Comparison of ENCODE assay signal across 23 mouse cellular contexts in genomic region chr11:47776019-47776418, GRCm38 (mm10).
DNase-seq lines count a peak whose midpoint lies in the region; ATAC-seq and TF ChIP-seq lines count a peak whose summit lies in the region.
"Had no signal": no experiment of that assay in that cellular context is flagged by ENCODE, and none has a peak within 500 bp of the region (broad histone marks: within the 10 kb centered on the region; RNA-seq: fewer than 3 reads in every experiment).

No protein-coding gene starts in this region.

- DNase-seq in forebrain, embryonic 10.5 days (ENCODE audit: extremely low spot score, low spot score): no peak
- DNase-seq in liver, adult 2 months (ENCODE audit: extremely low read depth, low read depth, low spot score): peak; percentile 16
- no peak for DNase-seq in liver
- peak; percentile 6 for DNase-seq in CH12.LX (ENCODE audit: extremely low read depth)
- peak; percentile 4 for DNase-seq in MEL (ENCODE audit: low read depth, low spot score)
- no peak for DNase-seq in adrenal gland, postnatal 4 days (ENCODE audit: low spot score in 2 of 2)
- DNase-seq: adrenal gland, postnatal 10 days; B cell, adult 2 months; cerebellum, adult 18-20 months; cerebellum, postnatal 36 days; heart, adult 2 months; heart, postnatal 10 days; kidney, adult 9 months; kidney, postnatal 10 days; layer of hippocampus, postnatal 36 days; thymus, postnatal 4 days had no signal

- H3K36me3 ChIP-seq in forebrain, embryonic 15.5 days: no peaks in the 10 kb centered on the region
- no peaks in the 10 kb centered on the region for H3K36me3 ChIP-seq in forebrain, embryonic 10.5 days (replicated peaks)
- H3K36me3 ChIP-seq in liver, adult 2 months (ENCODE audit: control insufficient read depth, insufficient read depth, low read length): no peaks in the 10 kb centered on the region
- H3K36me3 ChIP-seq in CH12.LX (replicated peaks in 1 of 2; ENCODE audit: control insufficient read depth in 1 of 2, insufficient read depth in 1 of 2, low read length in 1 of 2): no peaks in the 10 kb centered on the region
- H3K36me3 ChIP-seq in MEL (ENCODE audit: control insufficient read depth in 1 of 2, insufficient read depth in 2 of 2, low read length in 2 of 2): no peaks in the 10 kb centered on the region
- H3K36me3 ChIP-seq: heart, embryonic 13.5 days; neural tube, embryonic 12.5 days had no signal

- WGBS in forebrain, embryonic 15.5 days: 15% methylated on average over 1 of the region's 1 CpGs
- WGBS in forebrain, embryonic 10.5 days: 65% methylated on average over 1 of the region's 1 CpGs
- 25% methylated on average over 1 of the region's 1 CpGs for WGBS in liver, adult 2 months

- ATAC-seq in forebrain, embryonic 15.5 days (replicated peaks): 0 out of 2 replicates have a peak, but pooled peaks have one; percentile 35
- ATAC-seq: intestine, postnatal 0 days; lung, postnatal 0 days had no signal

- TF ChIP-seq RAD21 in CH12.LX (IDR thresholded peaks at IDR 0.05; ENCODE audit: low read depth, low read length): no peak
- no peak for TF ChIP-seq RAD21 in MEL (IDR thresholded peaks at IDR 0.05; ENCODE audit: low read depth, low read length)

- H3K4me3 ChIP-seq in forebrain, embryonic 15.5 days: no peak overlapping the region
- no peak overlapping the region for H3K4me3 ChIP-seq in forebrain, embryonic 10.5 days
- H3K4me3 ChIP-seq in liver, adult 2 months (ENCODE audit: insufficient read depth, low read depth, low read length): no peak overlapping the region
- H3K4me3 ChIP-seq in CH12.LX (replicated peaks in 1 of 3; ENCODE audit: low read depth in 2 of 3, low read length in 2 of 3, poor library complexity in 1 of 3) (no peak overlapping the region), MEL (ENCODE audit: control insufficient read depth in 1 of 2, insufficient read depth in 1 of 2, low read depth in 2 of 2, low read length in 2 of 2) (no peak overlapping the region)
- H3K4me3 ChIP-seq: heart, adult 2 months; heart, embryonic 13.5 days; myocyte; neural tube, embryonic 12.5 days had no signal

- no peak overlapping the region for H3K4me2 ChIP-seq in forebrain, embryonic 15.5 days (replicated peaks)
- no peak overlapping the region for H3K4me2 ChIP-seq in CH12.LX (ENCODE audit: insufficient read depth, low read depth, poor library complexity, severe bottlenecking)
- H3K4me2 ChIP-seq: heart, embryonic 13.5 days; liver, embryonic 11.5 days; neural tube, embryonic 12.5 days had no signal

- no peak overlapping the region for H3K9ac ChIP-seq in forebrain, embryonic 15.5 days (replicated peaks)
- no peak overlapping the region for H3K9ac ChIP-seq in liver, adult 2 months (ENCODE audit: low read depth, low read length)
- H3K9ac ChIP-seq in CH12.LX (ENCODE audit: insufficient read depth, low read depth) (no peak overlapping the region), MEL (ENCODE audit: control insufficient read depth, low read depth, low read length, poor library complexity, severe bottlenecking) (no peak overlapping the region)
- H3K9ac ChIP-seq: heart, embryonic 13.5 days; neural tube, embryonic 12.5 days had no signal

- no peaks in the 10 kb centered on the region for H3K9me3 ChIP-seq in forebrain, embryonic 15.5 days
- H3K9me3 ChIP-seq in forebrain, embryonic 10.5 days: no peaks in the 10 kb centered on the region
- H3K9me3 ChIP-seq in CH12.LX (replicated peaks; ENCODE audit: low read length) (no peaks in the 10 kb centered on the region), MEL (replicated peaks; ENCODE audit: insufficient read depth, low read length) (no peaks in the 10 kb centered on the region)
- H3K9me3 ChIP-seq: heart, embryonic 13.5 days; neural tube, embryonic 12.5 days had no signal

- no peaks in the 10 kb centered on the region for H3K79me2 ChIP-seq in liver, adult 2 months (ENCODE audit: control insufficient read depth, insufficient read depth, low read length)
- H3K79me2 ChIP-seq in CH12.LX (replicated peaks; ENCODE audit: control insufficient read depth, extremely low read depth, insufficient read depth, poor library complexity, severe bottlenecking) (no peaks in the 10 kb centered on the region), MEL (ENCODE audit: control insufficient read depth, insufficient read depth, low read length, poor library complexity) (no peaks in the 10 kb centered on the region)

- TF ChIP-seq EP300 in CH12.LX (IDR thresholded peaks at IDR 0.05; ENCODE audit: low read length): no peak
- no peak for TF ChIP-seq EP300 in MEL (IDR thresholded peaks at IDR 0.05; ENCODE audit: low read depth in 1 of 2, low read length in 2 of 2)

- H3K4me1 ChIP-seq in forebrain, embryonic 15.5 days: peaks cover 16% of the 10 kb centered on the region
- H3K4me1 ChIP-seq in forebrain, embryonic 10.5 days: peaks cover 6% of the 10 kb centered on the region; the same call in 1 of the 2 replicates
- no peaks in the 10 kb centered on the region for H3K4me1 ChIP-seq in liver, adult 2 months (ENCODE audit: control insufficient read depth, insufficient read depth, low read length)
- peaks cover 0 to 4% of the 10 kb centered on the region in 2 experiments; a peak in 2 of 4 replicates for H3K4me1 ChIP-seq in CH12.LX (ENCODE audit: control insufficient read depth in 1 of 2, insufficient read depth in 2 of 2)
- H3K4me1 ChIP-seq in MEL (ENCODE audit: control insufficient read depth in 1 of 2, insufficient read depth in 2 of 2, low read length in 2 of 2): no peaks in the 10 kb centered on the region
- H3K4me1 ChIP-seq: neural tube, embryonic 12.5 days had no signal

- TF ChIP-seq POLR2A in liver, adult 2 months (IDR thresholded peaks at IDR 0.05; ENCODE audit: extremely low read depth, insufficient read depth, low read length): no peak
- TF ChIP-seq POLR2A in CH12.LX (IDR thresholded peaks at IDR 0.05; ENCODE audit: low read depth, low read length) (no peak), MEL (IDR thresholded peaks at IDR 0.05; ENCODE audit: control insufficient read depth in 1 of 2, insufficient read depth in 1 of 2, low read depth in 1 of 2, low read length in 2 of 2, poor library complexity in 1 of 2) (no peak)

- dilution Hi-C loops in CH12.LX (cut with MboI; ENCODE audit: extremely low pct_ligation_motif_present, extremely low pct_unique_long_range_greater_than_20kb, low sequenced_read_pairs): no loop called here

- no peak overlapping the region for H3K27ac ChIP-seq in forebrain, embryonic 15.5 days (replicated peaks)
- no peak overlapping the region for H3K27ac ChIP-seq in forebrain, embryonic 10.5 days
- H3K27ac ChIP-seq in liver, adult 2 months (replicated peaks; ENCODE audit: insufficient read depth, low read depth, low read length): no peak overlapping the region
- H3K27ac ChIP-seq in CH12.LX (ENCODE audit: insufficient read depth, low read depth) (no peak overlapping the region), MEL (ENCODE audit: control insufficient read depth, low read depth, low read length) (no peak overlapping the region)
- H3K27ac ChIP-seq: heart, adult 2 months; heart, embryonic 13.5 days; neural tube, embryonic 12.5 days had no signal

- in situ Hi-C loops in CH12.LX (cut with MboI; ENCODE audit: low pct_ligation_motif_present, low pct_unique_long_range_greater_than_20kb, low sequenced_read_pairs): no loop called here

- no peaks in the 10 kb centered on the region for H3K27me3 ChIP-seq in forebrain, embryonic 15.5 days
- H3K27me3 ChIP-seq in forebrain, embryonic 10.5 days (ENCODE audit: poor library complexity, severe bottlenecking): no peaks in the 10 kb centered on the region
- H3K27me3 ChIP-seq in liver, adult 2 months (ENCODE audit: control insufficient read depth, insufficient read depth, low read length): no peaks in the 10 kb centered on the region
- H3K27me3 ChIP-seq in CH12.LX (replicated peaks) (no peaks in the 10 kb centered on the region), MEL (ENCODE audit: control insufficient read depth in 1 of 2, insufficient read depth in 2 of 2, low read length in 2 of 2) (no peaks in the 10 kb centered on the region)
- H3K27me3 ChIP-seq: heart, embryonic 13.5 days; neural tube, embryonic 12.5 days had no signal

- TF ChIP-seq CTCF in liver, adult 2 months (IDR thresholded peaks at IDR 0.05; ENCODE audit: low read depth, low read length): no peak
- TF ChIP-seq CTCF in CH12.LX (conservative IDR thresholded peaks at IDR 0.05 in 1 of 2, IDR thresholded peaks at IDR 0.05 in 1 of 2; ENCODE audit: low read depth in 2 of 2, low read length in 2 of 2): no peak
- TF ChIP-seq CTCF in MEL (IDR thresholded peaks at IDR 0.05 in 2 of 3, conservative IDR thresholded peaks at IDR 0.05 in 1 of 3; ENCODE audit: control insufficient read depth in 1 of 3, insufficient read depth in 1 of 3, low read depth in 2 of 3, low read length in 3 of 3, poor library complexity in 1 of 3, severe bottlenecking in 1 of 3): no peak

TF ChIP-seq in CH12.LX, 34 proteins besides CTCF, POLR2A, EP300 and RAD21:
- TF ChIP-seq ZC3H11A (IDR thresholded peaks at IDR 0.05; ENCODE audit: low read depth, low read length) (no peak), POLR2AphosphoS2 (IDR thresholded peaks at IDR 0.05; ENCODE audit: low read depth, low read length) (no peak), USF2 (conservative IDR thresholded peaks at IDR 0.05; ENCODE audit: low read depth, low read length) (no peak), ZKSCAN1 (IDR thresholded peaks at IDR 0.05; ENCODE audit: borderline replicate concordance, low read depth, low read length) (no peak), UBTF (IDR thresholded peaks at IDR 0.05; ENCODE audit: low read depth, low read length) (no peak), USF1 (IDR thresholded peaks at IDR 0.05; ENCODE audit: low read depth, low read length) (no peak), MEF2A (IDR thresholded peaks at IDR 0.05; ENCODE audit: borderline replicate concordance, low read depth, low read length) (no peak), TCF12 (IDR thresholded peaks at IDR 0.05; ENCODE audit: low read depth, low read length) (no peak)
TF ChIP-seq in CH12.LX: peak in this region for 0.

TF ChIP-seq in MEL, 35 proteins besides CTCF, POLR2A, EP300 and RAD21 (continues in another document):
- TF ChIP-seq GATA1 (IDR thresholded peaks at IDR 0.05; ENCODE audit: low read depth, low read length) (no peak), GABPA (IDR thresholded peaks at IDR 0.05; ENCODE audit: low read depth, low read length) (no peak), KAT2A (conservative IDR thresholded peaks at IDR 0.05; ENCODE audit: low read depth, low read length) (no peak), ZNF384 (IDR thresholded peaks at IDR 0.05; ENCODE audit: low read depth, low read length) (no peak), POLR2AphosphoS5 (IDR thresholded peaks at IDR 0.05; ENCODE audit: borderline replicate concordance, low read depth, low read length) (no peak), ZKSCAN1 (IDR thresholded peaks at IDR 0.05; ENCODE audit: low read depth, low read length) (no peak), UBTF (IDR thresholded peaks at IDR 0.05; ENCODE audit: borderline replicate concordance, insufficient read depth, low read depth, low read length) (no peak), MYC (IDR thresholded peaks at IDR 0.05; ENCODE audit: low read depth, low read length) (no peak), ETS1 (IDR thresholded peaks at IDR 0.05; ENCODE audit: low read depth, low read length) (no peak), MAX (IDR thresholded peaks at IDR 0.05; ENCODE audit: low read length) (no peak), USF2 (IDR thresholded peaks at IDR 0.05; ENCODE audit: borderline replicate concordance in 1 of 2, insufficient read depth in 1 of 2, low read depth in 1 of 2, low read length in 2 of 2) (no peak)

Comparison
In these comparisons a context has a peak if more than half of its experiments do, and no peak if none do; other contexts are left out.
1. DNase-seq: peak in liver, adult 2 months (single experiment), CH12.LX (single experiment) and MEL (single experiment); none in forebrain, embryonic 10.5 days (single experiment), liver (single experiment) and adrenal gland, postnatal 4 days (0 of 2).